Mouse (Mus musculus): ENCODE data around the gene Acod1. TPM values are rescaled to one million over a fixed set of nuclear protein-coding genes. Genes with fewer than 3 reads are reported as not detected.

The Acod1 gene
- total RNA-seq (2015; ENCODE audit: low replicate concordance) = 0.84 TPM in 1 of 2 replicates, not detected in the other
- total RNA-seq (2017; ENCODE audit: low replicate concordance) = 0.26 TPM in 1 of 2 replicates, not detected in the other

GRCm38 (mm10) chr14:103046677-103047076 lies at the start of gene Acod1:
Gene Acod1 (plus strand): TSS chr14:103046977.
- no peak for ATAC-seq (replicated peaks; ENCODE audit: low FRiP score, poor library complexity, severe bottlenecking)

GRCm38 (mm10) chr14:103007737-103008136 lies 39.0 kb upstream of the Acod1 start:
- no peak for ATAC-seq (replicated peaks; ENCODE audit: low FRiP score, poor library complexity, severe bottlenecking)

GRCm38 (mm10) chr14:103011782-103012181 lies 35.0 kb upstream of the Acod1 start:
- ATAC-seq (replicated peaks; ENCODE audit: low FRiP score, poor library complexity, severe bottlenecking) = no peak

GRCm38 (mm10) chr14:103012563-103013150 lies 34.1 kb upstream of the Acod1 start:
- 0 out of 2 replicates have a peak, but pooled peaks have one; percentile 56 for ATAC-seq (replicated peaks; ENCODE audit: low FRiP score, poor library complexity, severe bottlenecking)

GRCm38 (mm10) chr14:103017009-103017408 lies 29.8 kb upstream of the Acod1 start:
- no peak for ATAC-seq (replicated peaks; ENCODE audit: low FRiP score, poor library complexity, severe bottlenecking)

- ATAC-seq (replicated peaks; ENCODE audit: low FRiP score, poor library complexity, severe bottlenecking) = no peak
These were observed 26.7 kb upstream of the Acod1 start for GRCm38 (mm10) chr14:103020046-103020445.

- ATAC-seq (replicated peaks; ENCODE audit: low FRiP score, poor library complexity, severe bottlenecking) = no peak
These were observed 17.6 kb upstream of the Acod1 start for GRCm38 (mm10) chr14:103029203-103029602.

- ATAC-seq (replicated peaks; ENCODE audit: low FRiP score, poor library complexity, severe bottlenecking) = no peak
These were observed 13.4 kb upstream of the Acod1 start for GRCm38 (mm10) chr14:103033271-103033823.

- ATAC-seq (replicated peaks; ENCODE audit: low FRiP score, poor library complexity, severe bottlenecking) = no peak
These were observed 12.7 kb upstream of the Acod1 start for GRCm38 (mm10) chr14:103034076-103034475.

- ATAC-seq (replicated peaks; ENCODE audit: low FRiP score, poor library complexity, severe bottlenecking) = no peak
These were observed 9.8 kb upstream of the Acod1 start for GRCm38 (mm10) chr14:103037016-103037415.

- no peak for ATAC-seq (replicated peaks; ENCODE audit: low FRiP score, poor library complexity, severe bottlenecking)
These were observed 1.7 kb downstream of the Acod1 start for GRCm38 (mm10) chr14:103048292-103049086.

- peak; percentile 91 for ATAC-seq (replicated peaks; ENCODE audit: low FRiP score, poor library complexity, severe bottlenecking)
These were observed 4.5 kb downstream of the Acod1 start for GRCm38 (mm10) chr14:103051159-103051769.

- no peak for ATAC-seq (replicated peaks; ENCODE audit: low FRiP score, poor library complexity, severe bottlenecking)
These were observed 8.0 kb downstream of the Acod1 start for GRCm38 (mm10) chr14:103054731-103055130.

- no peak for ATAC-seq (replicated peaks; ENCODE audit: low FRiP score, poor library complexity, severe bottlenecking)
These were observed 9.8 kb downstream of the Acod1 start for GRCm38 (mm10) chr14:103056601-103057000.

- no peak for ATAC-seq (replicated peaks; ENCODE audit: low FRiP score, poor library complexity, severe bottlenecking)
These were observed 12.2 kb downstream of the Acod1 start for GRCm38 (mm10) chr14:103058998-103059397.

- ATAC-seq (replicated peaks; ENCODE audit: low FRiP score, poor library complexity, severe bottlenecking) = no peak
These were observed 12.7 kb downstream of the Acod1 start for GRCm38 (mm10) chr14:103059495-103059894.

- ATAC-seq (replicated peaks; ENCODE audit: low FRiP score, poor library complexity, severe bottlenecking) = no peak
These were observed 18.8 kb downstream of the Acod1 start for GRCm38 (mm10) chr14:103065294-103066167.

GRCm38 (mm10) chr14:103069465-103069863 lies 22.7 kb downstream of the Acod1 start:
- peak; percentile 1; the same call in 1 of the 2 replicates for ATAC-seq (replicated peaks; ENCODE audit: low FRiP score, poor library complexity, severe bottlenecking)

GRCm38 (mm10) chr14:103069864-103070611 lies 23.3 kb downstream of the Acod1 start, which contains the start of gene Cln5:
Gene Cln5 (plus strand): TSS chr14:103070216.
- peak; percentile 92 for ATAC-seq (replicated peaks; ENCODE audit: low FRiP score, poor library complexity, severe bottlenecking)
